Mouse (Mus musculus) midbrain, embryonic 16.5 days (tissue): ENCODE results near the gene Msmo1. TPM values are rescaled to one million over a fixed set of nuclear protein-coding genes. Genes with fewer than 3 reads are reported as not detected.
A peak's percentile ranks its signal among the peaks of the same experiment; 100 is the strongest.

Experiments
- ATAC-seq: fragments of 200-750 bp; cut with Nextera tagmentation; 2 replicates; pipeline ENCODE4 v1.8.0; 2017; ENCODE audit warnings: moderate TSS enrichment
- H3K27ac ChIP-seq: fragments of 300-500 bp; sonication (generic); 2 replicates; pipeline ENCODE4 v1.5.1; 2014; ENCODE audit warnings: mild to moderate bottlenecking, low read length, mixed read lengths
- H3K27me3 ChIP-seq: fragments of 300-500 bp; sonication (generic); 2 replicates; pipeline ENCODE4 v1.6.1; 2014; ENCODE audit warnings: low read depth, low read length, mixed read lengths; ENCODE audit not compliant: control insufficient read depth, insufficient read depth
- H3K36me3 ChIP-seq: fragments of 300-500 bp; sonication (generic); 2 replicates; pipeline ENCODE4 v1.6.1; 2014; ENCODE audit warnings: mild to moderate bottlenecking, low read length, moderate library complexity, mixed read lengths; ENCODE audit not compliant: control insufficient read depth, insufficient read depth
- H3K4me1 ChIP-seq: fragments of 300-500 bp; sonication (generic); 2 replicates; pipeline ENCODE4 v1.6.1; 2014; ENCODE audit warnings: mild to moderate bottlenecking, low read length, mixed read lengths; ENCODE audit not compliant: control insufficient read depth, insufficient read depth
- H3K4me2 ChIP-seq: fragments of 300-500 bp; sonication (generic); 2 replicates; pipeline ENCODE4 v1.6.1; 2014; ENCODE audit warnings: mild to moderate bottlenecking, low read length, mixed read lengths
- H3K4me3 ChIP-seq: fragments of 300-500 bp; sonication (generic); 2 replicates; pipeline ENCODE4 v1.5.1; 2014; ENCODE audit warnings: low read depth, mild to moderate bottlenecking, low read length, moderate library complexity, mixed read lengths
- H3K9ac ChIP-seq: fragments of 300-500 bp; sonication (generic); 2 replicates; pipeline ENCODE4 v1.6.1; 2014; ENCODE audit warnings: low read depth, low read length, mixed read lengths
- H3K9me3 ChIP-seq: fragments of 300-500 bp; sonication (generic); replicated peaks from 2 replicates; pipeline ENCODE4 v1.6.1; 2014; ENCODE audit warnings: mild to moderate bottlenecking, low read length, mixed read lengths; ENCODE audit not compliant: control insufficient read depth, poor library complexity, severe bottlenecking
- WGBS: fragments of 180-500 bp; shearing (Covaris S2); extraction: QIAGEN DNeasy Blood & Tissue Kit; methylation state at CpG from one replicate; pipeline ENCODE4 v1.1.7; 2014; 5-methylcytosine and 5-hydroxymethylcytosine counted together
- polyA plus RNA-seq: library from polyadenylated mRNA; unstranded; fragments of >200 nt; fragmentation: Nextera tagmentation; extraction: Ambion mirVana; gene quantifications from 2 replicates; pipeline ENCODE4 v1.2.1, GENCODE M21; 2015

Msmo1 gene
- polyA plus RNA-seq, 1 experiment from 2014 or later = 200 TPM

GRCm38 (mm10) chr8:64671937-64672336 lies 61.7 kb downstream of the Msmo1 start:
- 0 out of 2 replicates have a peak, but pooled peaks have one; percentile 32 for ATAC-seq
- H3K9me3 ChIP-seq = no peaks in the 10 kb centered on the region
- no peak overlapping the region for H3K4me2 ChIP-seq
- no peak overlapping the region for H3K27ac ChIP-seq
- 7% methylated on average over 1 of the region's 1 CpGs for WGBS
- H3K27me3 ChIP-seq = no peaks in the 10 kb centered on the region
- H3K4me1 ChIP-seq = peaks cover 7% of the 10 kb centered on the region
- H3K9ac ChIP-seq = no peak overlapping the region
- no peaks in the 10 kb centered on the region for H3K36me3 ChIP-seq
- H3K4me3 ChIP-seq = no peak overlapping the region

Other genes starting within 250 kb of the Msmo1 start
- gene Cpe, start 40.7 kb downstream of the Msmo1 start, polyA plus RNA-seq = 930 and 1,054 TPM in 2 replicates
- 25.3 and 30.9 TPM in 2 replicates for gene Klhl2, start 116.2 kb upstream of the Msmo1 start, polyA plus RNA-seq
- 21.3 and 31.6 TPM in 2 replicates for gene Tmem192, start 213.4 kb upstream of the Msmo1 start, polyA plus RNA-seq